Mouse (Mus musculus): ENCODE results near the gene Trak1. TPM values are rescaled to one million over a fixed set of nuclear protein-coding genes. Genes with fewer than 3 reads are reported as not detected.
"Not testable (repeated sequence)": the region's sequence is repeated elsewhere in the genome, so short reads cannot be mapped to it uniquely, and the experiment has no call there.

The Trak1 gene
- polyA plus RNA-seq, 1 experiment = 61.1 TPM

- Histone ChIP-seq H3K4me3 (ENCODE audit: insufficient read depth, low read length) (peak overlapping the region; percentile 32), H3K4me1 (ENCODE audit: control insufficient read depth, insufficient read depth, low read length) (peaks cover 52% of the 10 kb centered on the region), H3K27ac (ENCODE audit: insufficient read depth, low read depth, low read length) (peak overlapping the region; percentile 98)
- TF ChIP-seq CTCF (IDR thresholded peaks at IDR 0.05; ENCODE audit: low read depth, low read length) = no peak
- no peak for TF ChIP-seq POLR2A (IDR thresholded peaks at IDR 0.05; ENCODE audit: borderline replicate concordance, low read depth, low read length)
Measured at GRCm38 (mm10) chr9:121315901-121316595, 18.7 kb downstream of the Trak1 start.

- peak overlapping the region; percentile 98 for H3K27ac ChIP-seq (ENCODE audit: insufficient read depth, low read depth, low read length)
- peaks cover 54% of the 10 kb centered on the region for H3K4me1 ChIP-seq (ENCODE audit: control insufficient read depth, insufficient read depth, low read length)
- peak overlapping the region; percentile 32 for H3K4me3 ChIP-seq (ENCODE audit: insufficient read depth, low read length)
- TF ChIP-seq CTCF (IDR thresholded peaks at IDR 0.05; ENCODE audit: low read depth, low read length) (peak; percentile 21; the same call in 1 of the 2 replicates), POLR2A (IDR thresholded peaks at IDR 0.05; ENCODE audit: borderline replicate concordance, low read depth, low read length) (no peak)
Measured at GRCm38 (mm10) chr9:121316621-121317405, 19.5 kb downstream of the Trak1 start.

GRCm38 (mm10) chr9:121319323-121319966 is 22.1 kb downstream of the Trak1 start:
- TF ChIP-seq CTCF (IDR thresholded peaks at IDR 0.05; ENCODE audit: low read depth, low read length) = no peak
- TF ChIP-seq POLR2A (IDR thresholded peaks at IDR 0.05; ENCODE audit: borderline replicate concordance, low read depth, low read length) = no peak
- no peak overlapping the region for H3K4me3 ChIP-seq (ENCODE audit: insufficient read depth, low read length)
- H3K4me1 ChIP-seq (ENCODE audit: control insufficient read depth, insufficient read depth, low read length) = peaks cover 45% of the 10 kb centered on the region
- H3K27ac ChIP-seq (ENCODE audit: insufficient read depth, low read depth, low read length) = no peak overlapping the region

- peak overlapping the region; percentile 58 for H3K27ac ChIP-seq (ENCODE audit: insufficient read depth, low read depth, low read length)
- peaks cover 41% of the 10 kb centered on the region for H3K4me1 ChIP-seq (ENCODE audit: control insufficient read depth, insufficient read depth, low read length)
- no peak overlapping the region for H3K4me3 ChIP-seq (ENCODE audit: insufficient read depth, low read length)
- TF ChIP-seq CTCF (IDR thresholded peaks at IDR 0.05; ENCODE audit: low read depth, low read length) = no peak
- no peak for TF ChIP-seq POLR2A (IDR thresholded peaks at IDR 0.05; ENCODE audit: borderline replicate concordance, low read depth, low read length)
Measured at GRCm38 (mm10) chr9:121320433-121320832, 23.1 kb downstream of the Trak1 start.

- H3K27ac ChIP-seq (ENCODE audit: insufficient read depth, low read depth, low read length) = no peak overlapping the region
- no peak for TF ChIP-seq POLR2A (IDR thresholded peaks at IDR 0.05; ENCODE audit: borderline replicate concordance, low read depth, low read length)
- TF ChIP-seq CTCF (IDR thresholded peaks at IDR 0.05; ENCODE audit: low read depth, low read length) = no peak
Measured at GRCm38 (mm10) chr9:121321118-121321517, 23.8 kb downstream of the Trak1 start.

GRCm38 (mm10) chr9:121322034-121322433 is 24.7 kb downstream of the Trak1 start:
- H3K27ac ChIP-seq (ENCODE audit: insufficient read depth, low read depth, low read length) = no peak overlapping the region
- H3K4me1 ChIP-seq (ENCODE audit: control insufficient read depth, insufficient read depth, low read length) = peaks cover 29% of the 10 kb centered on the region
- H3K4me3 ChIP-seq (ENCODE audit: insufficient read depth, low read length) = no peak overlapping the region
- TF ChIP-seq CTCF (IDR thresholded peaks at IDR 0.05; ENCODE audit: low read depth, low read length) (no peak), POLR2A (IDR thresholded peaks at IDR 0.05; ENCODE audit: borderline replicate concordance, low read depth, low read length) (no peak)

More at GRCm38 (mm10) chr9:121321118-121321517, 23.8 kb downstream of the Trak1 start:
- Histone ChIP-seq H3K4me1 (ENCODE audit: control insufficient read depth, insufficient read depth, low read length) (peaks cover 34% of the 10 kb centered on the region), H3K4me3 (ENCODE audit: insufficient read depth, low read length) (no peak overlapping the region)

GRCm38 (mm10) chr9:121328342-121328741 is 31.0 kb downstream of the Trak1 start:
- not testable (repeated sequence) for H3K4me3 ChIP-seq (ENCODE audit: insufficient read depth, low read length); H3K27ac ChIP-seq (ENCODE audit: insufficient read depth, low read depth, low read length)
- H3K4me1 ChIP-seq (ENCODE audit: control insufficient read depth, insufficient read depth, low read length) = peaks cover 38% of the 10 kb centered on the region

GRCm38 (mm10) chr9:121329181-121329580 is 31.9 kb downstream of the Trak1 start:
- 0 out of 2 replicates have a peak overlapping the region, but pooled peaks have one; percentile 52 for H3K27ac ChIP-seq (ENCODE audit: insufficient read depth, low read depth, low read length)
- H3K4me3 ChIP-seq (ENCODE audit: insufficient read depth, low read length) = no peak overlapping the region
- peaks cover 45% of the 10 kb centered on the region for H3K4me1 ChIP-seq (ENCODE audit: control insufficient read depth, insufficient read depth, low read length)
- TF ChIP-seq CTCF (IDR thresholded peaks at IDR 0.05; ENCODE audit: low read depth, low read length) = no peak
- no peak for TF ChIP-seq POLR2A (IDR thresholded peaks at IDR 0.05; ENCODE audit: borderline replicate concordance, low read depth, low read length)

GRCm38 (mm10) chr9:121330065-121330464 is 32.8 kb downstream of the Trak1 start:
- H3K27ac ChIP-seq (ENCODE audit: insufficient read depth, low read depth, low read length) = peak overlapping the region; percentile 52
- TF ChIP-seq POLR2A (IDR thresholded peaks at IDR 0.05; ENCODE audit: borderline replicate concordance, low read depth, low read length) = no peak
- no peak overlapping the region for H3K4me3 ChIP-seq (ENCODE audit: insufficient read depth, low read length)
- H3K4me1 ChIP-seq (ENCODE audit: control insufficient read depth, insufficient read depth, low read length) = peaks cover 45% of the 10 kb centered on the region

- Histone ChIP-seq H3K27ac (ENCODE audit: insufficient read depth, low read depth, low read length) (peak overlapping the region; percentile 81), H3K4me3 (ENCODE audit: insufficient read depth, low read length) (no peak overlapping the region), H3K4me1 (ENCODE audit: control insufficient read depth, insufficient read depth, low read length) (peaks cover 47% of the 10 kb centered on the region)
- no peak for TF ChIP-seq CTCF (IDR thresholded peaks at IDR 0.05; ENCODE audit: low read depth, low read length)
- TF ChIP-seq POLR2A (IDR thresholded peaks at IDR 0.05; ENCODE audit: borderline replicate concordance, low read depth, low read length) = no peak
Measured at GRCm38 (mm10) chr9:121331438-121331837, 34.1 kb downstream of the Trak1 start.
